Mouse (Mus musculus): Measurements from ENCODE around the gene Tent5a. TPM values are rescaled to one million over a fixed set of nuclear protein-coding genes. Genes with fewer than 3 reads are reported as not detected.

Gene Tent5a
- polyA plus RNA-seq (2014; fragmentation: Nextera tagmentation; extraction: Ambion mirVana): 5.0 and 5.3 TPM in 2 replicates

- Histone ChIP-seq H3K9me3 (ENCODE audit: control insufficient read depth, low read length) (no peaks in the 10 kb centered on the region), H3K4me1 (ENCODE audit: control insufficient read depth, insufficient read depth, low read length) (0 out of 2 replicates have a peak, but pooled peaks cover 3% of the 10 kb centered on the region), H3K4me2 (ENCODE audit: low read length) (peak within 1 kb of the TSS; percentile 97), H3K4me3 (replicated peaks; ENCODE audit: low read depth, low read length) (peak within 1 kb of the TSS; percentile 61), H3K36me3 (ENCODE audit: control insufficient read depth, insufficient read depth, low read length) (no peaks in the 10 kb centered on the region), H3K9ac (replicated peaks; ENCODE audit: low read length) (peak within 1 kb of the TSS; percentile 49), H3K27me3 (ENCODE audit: control insufficient read depth, insufficient read depth, low read length) (0 out of 2 replicates have a peak, but pooled peaks cover 5% of the 10 kb centered on the region), H3K27ac (replicated peaks; ENCODE audit: low read depth, low read length) (peak within 1 kb of the TSS; percentile 49)
- WGBS: under 1% methylated on average over 72 of the region's 72 CpGs
- DNase-seq (peak; percentile 86), ATAC-seq (ENCODE audit: low FRiP score, low TSS enrichment) (peak; percentile 87)
These were observed at the start of gene Tent5a for GRCm38 (mm10) chr9:85327242-85328211. Tent5a (minus strand) TSS chr9:85327348.

DNA sequence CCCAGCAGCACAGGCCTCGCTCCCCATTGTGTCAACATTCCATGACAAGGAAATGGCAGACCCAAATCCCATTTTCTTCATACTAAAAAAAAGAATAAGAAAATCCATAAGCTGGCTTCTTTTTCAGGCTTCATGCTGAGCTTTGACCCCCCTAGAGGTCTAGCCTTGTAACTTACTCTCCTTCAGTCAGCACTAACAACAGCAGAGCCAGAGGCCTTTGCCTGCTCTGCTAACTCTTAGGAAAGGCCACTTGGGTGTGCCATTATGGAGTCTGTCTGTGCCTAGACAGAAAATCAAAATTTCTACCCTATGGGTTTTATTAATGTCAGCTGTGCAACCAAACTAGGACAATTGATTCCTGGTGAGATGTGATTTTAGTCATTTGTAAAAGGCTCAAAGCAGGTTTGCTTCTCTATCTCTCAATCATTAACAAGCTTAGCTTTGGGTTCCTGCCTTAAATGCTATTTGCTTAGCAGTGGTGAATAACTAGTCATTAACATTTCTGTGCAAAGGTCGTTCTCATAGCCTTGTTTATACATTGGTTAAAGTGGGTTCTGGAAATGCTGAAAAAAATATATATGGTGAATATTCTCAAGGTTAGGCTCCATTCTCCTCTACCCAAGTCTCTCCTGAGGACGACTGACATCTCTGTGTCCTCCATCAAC is 49.6 kb upstream of the Tent5a start:
- ATAC-seq (ENCODE audit: low FRiP score, low TSS enrichment): no peak
- no peaks in the 10 kb centered on the region for H3K9me3 ChIP-seq (ENCODE audit: control insufficient read depth, low read length)
- H3K27me3 ChIP-seq (ENCODE audit: control insufficient read depth, insufficient read depth, low read length): no peaks in the 10 kb centered on the region
- 86% methylated on average over 3 of the region's 3 CpGs for WGBS
- H3K4me1 ChIP-seq (ENCODE audit: control insufficient read depth, insufficient read depth, low read length): no peaks in the 10 kb centered on the region
- no peak for DNase-seq
- no peak overlapping the region for H3K4me3 ChIP-seq (replicated peaks; ENCODE audit: low read depth, low read length)
- no peak overlapping the region for H3K4me2 ChIP-seq (ENCODE audit: low read length)
- no peak overlapping the region for H3K9ac ChIP-seq (replicated peaks; ENCODE audit: low read length)
- H3K27ac ChIP-seq (replicated peaks; ENCODE audit: low read depth, low read length): no peak overlapping the region
- H3K36me3 ChIP-seq (ENCODE audit: control insufficient read depth, insufficient read depth, low read length): no peaks in the 10 kb centered on the region

DNA sequence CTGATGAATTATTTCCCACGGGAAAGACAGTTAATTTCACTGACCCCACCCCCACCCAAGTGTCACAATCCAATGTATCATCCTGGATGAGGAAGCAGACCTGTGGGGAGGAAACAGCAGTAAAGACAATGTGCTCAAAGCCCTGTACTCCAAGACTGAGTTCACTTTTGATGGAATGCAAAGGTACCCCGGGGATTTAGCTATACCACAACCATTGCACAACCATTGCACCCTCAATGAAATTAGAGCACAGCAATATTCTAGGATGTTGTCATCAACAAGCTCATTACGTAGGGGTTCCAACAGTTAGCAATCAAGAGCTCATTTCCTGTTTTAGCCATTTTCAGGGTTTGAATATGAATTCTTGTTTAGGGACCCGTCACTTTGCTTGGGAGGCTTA is 48.0 kb upstream of the Tent5a start:
- no peak overlapping the region for H3K27ac ChIP-seq (replicated peaks; ENCODE audit: low read depth, low read length)
- no peak overlapping the region for H3K4me3 ChIP-seq (replicated peaks; ENCODE audit: low read depth, low read length)
- H3K4me2 ChIP-seq (ENCODE audit: low read length): no peak overlapping the region
- no peak overlapping the region for H3K9ac ChIP-seq (replicated peaks; ENCODE audit: low read length)
- no peak for DNase-seq
- no peaks in the 10 kb centered on the region for H3K36me3 ChIP-seq (ENCODE audit: control insufficient read depth, insufficient read depth, low read length)
- no peak for ATAC-seq (ENCODE audit: low FRiP score, low TSS enrichment)
- WGBS: 89% methylated on average over 4 of the region's 4 CpGs
- H3K4me1 ChIP-seq (ENCODE audit: control insufficient read depth, insufficient read depth, low read length): no peaks in the 10 kb centered on the region
- no peaks in the 10 kb centered on the region for H3K9me3 ChIP-seq (ENCODE audit: control insufficient read depth, low read length)
- H3K27me3 ChIP-seq (ENCODE audit: control insufficient read depth, insufficient read depth, low read length): no peaks in the 10 kb centered on the region

- Histone ChIP-seq H3K4me2 (ENCODE audit: low read length) (no peak overlapping the region), H3K9ac (replicated peaks; ENCODE audit: low read length) (no peak overlapping the region), H3K9me3 (ENCODE audit: control insufficient read depth, low read length) (no peaks in the 10 kb centered on the region), H3K27ac (replicated peaks; ENCODE audit: low read depth, low read length) (no peak overlapping the region), H3K36me3 (ENCODE audit: control insufficient read depth, insufficient read depth, low read length) (no peaks in the 10 kb centered on the region), H3K4me3 (replicated peaks; ENCODE audit: low read depth, low read length) (no peak overlapping the region), H3K4me1 (ENCODE audit: control insufficient read depth, insufficient read depth, low read length) (no peaks in the 10 kb centered on the region), H3K27me3 (ENCODE audit: control insufficient read depth, insufficient read depth, low read length) (no peaks in the 10 kb centered on the region)
- ATAC-seq (ENCODE audit: low FRiP score, low TSS enrichment) (no peak), DNase-seq (no peak)
- 68% methylated on average over 1 of the region's 1 CpGs for WGBS
These were observed 44.9 kb upstream of the Tent5a start for GRCm38 (mm10) chr9:85372034-85372433.

DNA sequence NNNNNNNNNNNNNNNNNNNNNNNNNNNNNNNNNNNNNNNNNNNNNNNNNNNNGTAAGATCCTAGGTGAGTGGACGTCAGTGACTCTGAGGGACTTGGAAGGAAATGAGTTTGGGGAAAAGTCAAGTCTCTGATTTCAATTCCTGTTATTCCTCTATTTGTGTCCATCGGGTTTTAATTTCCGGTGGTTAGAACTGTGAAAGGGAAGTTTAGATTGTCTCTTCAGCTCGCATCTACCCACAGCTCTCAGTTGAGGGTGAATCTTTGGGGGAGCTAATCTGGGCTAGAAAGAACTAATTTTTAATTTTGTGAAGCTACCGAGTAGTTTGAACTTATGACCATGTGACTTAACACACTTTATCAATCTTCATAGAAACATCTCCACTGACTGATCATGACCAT is 42.4 kb upstream of the Tent5a start:
- H3K9me3 ChIP-seq (ENCODE audit: control insufficient read depth, low read length): no peaks in the 10 kb centered on the region
- WGBS: 92% methylated on average over 5 of the region's 5 CpGs
- no peaks in the 10 kb centered on the region for H3K4me1 ChIP-seq (ENCODE audit: control insufficient read depth, insufficient read depth, low read length)
- no peak overlapping the region for H3K4me2 ChIP-seq (ENCODE audit: low read length)
- no peaks in the 10 kb centered on the region for H3K27me3 ChIP-seq (ENCODE audit: control insufficient read depth, insufficient read depth, low read length)
- no peak overlapping the region for H3K9ac ChIP-seq (replicated peaks; ENCODE audit: low read length)
- ATAC-seq (ENCODE audit: low FRiP score, low TSS enrichment): no peak
- H3K36me3 ChIP-seq (ENCODE audit: control insufficient read depth, insufficient read depth, low read length): no peaks in the 10 kb centered on the region
- no peak overlapping the region for H3K27ac ChIP-seq (replicated peaks; ENCODE audit: low read depth, low read length)
- H3K4me3 ChIP-seq (replicated peaks; ENCODE audit: low read depth, low read length): no peak overlapping the region
- DNase-seq: no peak

GRCm38 (mm10) chr9:85357154-85357860 is 30.2 kb upstream of the Tent5a start:
- no peak for ATAC-seq (ENCODE audit: low FRiP score, low TSS enrichment)
- Histone ChIP-seq H3K4me1 (ENCODE audit: control insufficient read depth, insufficient read depth, low read length) (no peaks in the 10 kb centered on the region), H3K4me2 (ENCODE audit: low read length) (no peak overlapping the region), H3K27ac (replicated peaks; ENCODE audit: low read depth, low read length) (no peak overlapping the region), H3K36me3 (ENCODE audit: control insufficient read depth, insufficient read depth, low read length) (no peaks in the 10 kb centered on the region), H3K27me3 (ENCODE audit: control insufficient read depth, insufficient read depth, low read length) (no peaks in the 10 kb centered on the region), H3K9me3 (ENCODE audit: control insufficient read depth, low read length) (no peaks in the 10 kb centered on the region), H3K4me3 (replicated peaks; ENCODE audit: low read depth, low read length) (no peak overlapping the region), H3K9ac (replicated peaks; ENCODE audit: low read length) (no peak overlapping the region)
- WGBS: 91% methylated on average over 7 of the region's 7 CpGs
- no peak for DNase-seq

- Histone ChIP-seq H3K4me3 (replicated peaks; ENCODE audit: low read depth, low read length) (no peak overlapping the region), H3K36me3 (ENCODE audit: control insufficient read depth, insufficient read depth, low read length) (no peaks in the 10 kb centered on the region), H3K27me3 (ENCODE audit: control insufficient read depth, insufficient read depth, low read length) (no peaks in the 10 kb centered on the region), H3K4me1 (ENCODE audit: control insufficient read depth, insufficient read depth, low read length) (no peaks in the 10 kb centered on the region), H3K9me3 (ENCODE audit: control insufficient read depth, low read length) (no peaks in the 10 kb centered on the region), H3K9ac (replicated peaks; ENCODE audit: low read length) (no peak overlapping the region), H3K4me2 (ENCODE audit: low read length) (no peak overlapping the region), H3K27ac (replicated peaks; ENCODE audit: low read depth, low read length) (no peak overlapping the region)
- no peak for ATAC-seq (ENCODE audit: low FRiP score, low TSS enrichment)
- no peak for DNase-seq
- WGBS: 72% methylated on average over 5 of the region's 5 CpGs
These were observed 28.4 kb upstream of the Tent5a start for GRCm38 (mm10) chr9:85355559-85355958.

DNA sequence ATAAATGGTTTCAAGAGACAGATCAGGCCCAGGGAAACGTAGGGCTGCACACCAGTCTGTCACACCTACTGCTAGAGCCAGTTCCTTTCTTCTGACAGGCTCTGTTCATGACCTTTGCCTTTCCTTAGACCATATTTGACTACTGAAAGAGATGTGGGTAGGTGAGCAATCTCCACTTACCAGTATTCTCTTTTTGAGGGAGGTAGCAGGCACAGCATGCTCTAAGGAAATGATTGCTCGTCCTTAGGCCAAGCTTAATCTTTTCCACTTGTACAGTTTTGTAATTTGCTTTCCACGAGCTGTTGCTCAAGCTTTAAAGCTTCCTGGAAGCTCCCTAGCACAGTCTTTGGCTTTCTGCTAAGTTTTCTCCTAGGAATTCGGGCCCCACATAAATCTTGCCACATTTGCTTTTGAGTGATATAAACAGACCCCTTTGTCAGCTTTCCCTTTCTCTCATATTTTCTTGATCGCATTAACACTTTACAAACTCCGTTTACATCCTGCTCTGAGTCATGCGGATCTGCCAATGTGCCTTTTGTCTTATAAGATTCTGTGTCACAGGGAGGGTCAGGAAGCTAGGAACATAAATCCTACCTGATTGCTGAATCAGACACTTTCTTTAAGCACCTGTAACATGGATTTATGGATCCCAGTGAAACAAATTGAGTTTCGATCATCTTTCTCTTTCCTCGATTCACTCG is 20.8 kb upstream of the Tent5a start:
- Histone ChIP-seq H3K4me3 (replicated peaks; ENCODE audit: low read depth, low read length) (no peak overlapping the region), H3K36me3 (ENCODE audit: control insufficient read depth, insufficient read depth, low read length) (no peaks in the 10 kb centered on the region), H3K9me3 (ENCODE audit: control insufficient read depth, low read length) (no peaks in the 10 kb centered on the region), H3K9ac (replicated peaks; ENCODE audit: low read length) (no peak overlapping the region), H3K4me1 (ENCODE audit: control insufficient read depth, insufficient read depth, low read length) (no peaks in the 10 kb centered on the region), H3K27ac (replicated peaks; ENCODE audit: low read depth, low read length) (no peak overlapping the region), H3K27me3 (ENCODE audit: control insufficient read depth, insufficient read depth, low read length) (no peaks in the 10 kb centered on the region), H3K4me2 (ENCODE audit: low read length) (no peak overlapping the region)
- WGBS: 85% methylated on average over 10 of the region's 10 CpGs
- ATAC-seq (ENCODE audit: low FRiP score, low TSS enrichment): no peak
- DNase-seq: no peak
